Mouse (Mus musculus): ENCODE data around the gene Micall2. TPM values are rescaled to one million over a fixed set of nuclear protein-coding genes. Genes with fewer than 3 reads are reported as not detected.
"Not testable (repeated sequence)": the region's sequence is repeated elsewhere in the genome, so short reads cannot be mapped to it uniquely, and the experiment has no call there.

Gene Micall2
- polyA plus RNA-seq, 1 experiment = 11.8 TPM

- TF ChIP-seq CTCF (IDR thresholded peaks at IDR 0.05; ENCODE audit: borderline replicate concordance, extremely low read depth, insufficient read depth, insufficient read length) (no peak), POLR2A (IDR thresholded peaks at IDR 0.05; ENCODE audit: borderline replicate concordance, extremely low read depth, insufficient read depth, insufficient read length, poor library complexity, severe bottlenecking) (no peak)
- no peak for DNase-seq (ENCODE audit: low read depth)
Observed at GRCm38 (mm10) chr5:139727261-139727660, 8.9 kb downstream of the Micall2 start.

DNA sequence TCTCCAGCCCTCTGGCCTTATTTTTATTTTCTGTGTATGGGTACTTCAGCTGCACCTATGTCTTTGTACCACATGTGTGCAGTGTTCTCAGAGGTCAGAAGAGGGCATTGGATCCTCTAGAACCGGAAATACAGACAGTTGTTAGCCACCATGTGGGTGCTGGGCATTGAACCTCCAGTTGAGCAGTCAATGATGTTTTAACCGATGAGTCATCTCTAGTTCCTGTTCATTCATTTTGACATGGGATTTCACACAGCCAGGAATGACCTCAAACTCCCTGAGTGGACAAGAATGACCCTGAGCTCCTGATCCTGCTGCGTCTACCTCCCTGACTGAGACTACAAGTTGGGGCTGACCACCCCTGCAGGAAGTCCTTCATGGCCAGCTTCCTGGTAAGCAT is 9.9 kb downstream of the Micall2 start:
- TF ChIP-seq CTCF (IDR thresholded peaks at IDR 0.05; ENCODE audit: borderline replicate concordance, extremely low read depth, insufficient read depth, insufficient read length) = no peak
- no peak for TF ChIP-seq POLR2A (IDR thresholded peaks at IDR 0.05; ENCODE audit: borderline replicate concordance, extremely low read depth, insufficient read depth, insufficient read length, poor library complexity, severe bottlenecking)
- DNase-seq (ENCODE audit: low read depth) = no peak

- DNase-seq (ENCODE audit: low read depth) = no peak
Observed at GRCm38 (mm10) chr5:139724336-139725116, 11.6 kb downstream of the Micall2 start.

DNA sequence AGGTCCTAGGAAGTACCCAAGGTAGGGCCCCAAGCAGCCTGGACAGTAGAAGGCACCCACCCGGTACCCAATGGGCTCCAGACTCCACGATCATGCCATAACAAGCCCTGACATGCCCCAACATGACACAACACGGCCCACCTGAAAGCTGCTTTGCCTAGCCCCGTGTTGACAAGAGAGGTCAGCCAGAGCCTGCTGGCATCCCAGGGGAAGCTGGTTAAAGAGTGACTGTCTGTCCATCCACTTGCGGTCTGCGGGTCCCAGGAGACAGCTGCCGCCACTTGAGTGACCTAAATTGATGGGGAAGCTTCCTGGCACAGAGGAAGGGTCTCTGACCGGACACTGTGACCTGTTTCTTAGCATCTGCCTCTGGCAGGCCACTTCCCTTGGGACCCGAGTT is 13.0 kb downstream of the Micall2 start:
- no peak for TF ChIP-seq CTCF (IDR thresholded peaks at IDR 0.05; ENCODE audit: borderline replicate concordance, extremely low read depth, insufficient read depth, insufficient read length)
- no peak for TF ChIP-seq POLR2A (IDR thresholded peaks at IDR 0.05; ENCODE audit: borderline replicate concordance, extremely low read depth, insufficient read depth, insufficient read length, poor library complexity, severe bottlenecking)
- no peak for DNase-seq (ENCODE audit: low read depth)

More at GRCm38 (mm10) chr5:139724336-139725116, 11.6 kb downstream of the Micall2 start:
- TF ChIP-seq POLR2A (IDR thresholded peaks at IDR 0.05; ENCODE audit: borderline replicate concordance, extremely low read depth, insufficient read depth, insufficient read length, poor library complexity, severe bottlenecking) (no peak), CTCF (IDR thresholded peaks at IDR 0.05; ENCODE audit: borderline replicate concordance, extremely low read depth, insufficient read depth, insufficient read length) (no peak)

GRCm38 (mm10) chr5:139722709-139723108 is 13.4 kb downstream of the Micall2 start:
- DNase-seq (ENCODE audit: low read depth) = no peak
- no peak for TF ChIP-seq CTCF (IDR thresholded peaks at IDR 0.05; ENCODE audit: borderline replicate concordance, extremely low read depth, insufficient read depth, insufficient read length)
- TF ChIP-seq POLR2A (IDR thresholded peaks at IDR 0.05; ENCODE audit: borderline replicate concordance, extremely low read depth, insufficient read depth, insufficient read length, poor library complexity, severe bottlenecking) = no peak

DNA sequence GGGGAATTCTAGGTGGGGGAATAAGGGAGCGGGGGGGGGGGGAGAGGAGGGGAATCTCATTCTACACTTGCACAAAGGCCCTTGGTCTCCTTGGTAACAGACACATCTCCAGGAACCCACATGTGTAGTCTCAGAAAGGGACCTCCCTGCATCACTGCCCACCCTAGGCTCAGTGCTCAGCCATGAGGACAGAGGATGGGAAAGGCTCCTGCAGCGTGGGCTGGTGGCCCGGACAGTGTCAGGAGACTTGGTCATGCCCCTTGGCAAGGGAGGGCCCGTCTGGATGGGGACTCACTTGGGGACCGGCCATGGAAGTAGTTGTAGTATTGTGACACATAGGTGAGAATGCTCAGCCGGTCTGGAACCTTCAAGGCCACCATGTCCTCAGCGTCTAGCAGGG is 17.2 kb downstream of the Micall2 start:
- peak; percentile 12 for DNase-seq (ENCODE audit: low read depth)
- no peak for TF ChIP-seq CTCF (IDR thresholded peaks at IDR 0.05; ENCODE audit: borderline replicate concordance, extremely low read depth, insufficient read depth, insufficient read length)
- no peak for TF ChIP-seq POLR2A (IDR thresholded peaks at IDR 0.05; ENCODE audit: borderline replicate concordance, extremely low read depth, insufficient read depth, insufficient read length, poor library complexity, severe bottlenecking)

GRCm38 (mm10) chr5:139718540-139718939 is 17.6 kb downstream of the Micall2 start:
- TF ChIP-seq CTCF (IDR thresholded peaks at IDR 0.05; ENCODE audit: borderline replicate concordance, extremely low read depth, insufficient read depth, insufficient read length) = no peak
- no peak for TF ChIP-seq POLR2A (IDR thresholded peaks at IDR 0.05; ENCODE audit: borderline replicate concordance, extremely low read depth, insufficient read depth, insufficient read length, poor library complexity, severe bottlenecking)
- no peak for DNase-seq (ENCODE audit: low read depth)

GRCm38 (mm10) chr5:139717723-139718122 is 18.4 kb downstream of the Micall2 start:
- peak; percentile 59 for DNase-seq (ENCODE audit: low read depth)
- TF ChIP-seq CTCF (IDR thresholded peaks at IDR 0.05; ENCODE audit: borderline replicate concordance, extremely low read depth, insufficient read depth, insufficient read length) = peak; percentile 86
- no peak for TF ChIP-seq POLR2A (IDR thresholded peaks at IDR 0.05; ENCODE audit: borderline replicate concordance, extremely low read depth, insufficient read depth, insufficient read length, poor library complexity, severe bottlenecking)

DNA sequence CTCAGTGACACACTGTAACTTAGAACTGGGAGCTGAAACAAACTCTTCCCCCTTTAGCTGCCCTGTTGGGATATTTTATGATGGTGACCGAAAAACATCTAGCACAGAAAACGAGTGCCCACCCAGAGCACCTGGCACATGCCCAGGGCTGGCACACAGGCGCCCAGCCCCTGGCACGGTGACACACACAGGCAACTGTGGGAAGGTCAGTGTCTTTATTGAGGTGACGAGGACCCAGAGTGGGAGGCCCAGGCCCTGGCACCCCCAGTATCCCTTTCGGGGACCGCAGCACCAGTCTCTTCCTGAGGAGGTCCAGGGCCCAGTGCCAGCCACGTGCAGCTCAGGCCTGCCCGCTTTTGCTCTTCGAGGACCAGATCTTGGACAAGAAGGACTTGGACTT is 29.6 kb downstream of the Micall2 start:
- no peak for DNase-seq (ENCODE audit: low read depth)
- TF ChIP-seq CTCF (IDR thresholded peaks at IDR 0.05; ENCODE audit: borderline replicate concordance, extremely low read depth, insufficient read depth, insufficient read length) (no peak), POLR2A (IDR thresholded peaks at IDR 0.05; ENCODE audit: borderline replicate concordance, extremely low read depth, insufficient read depth, insufficient read length, poor library complexity, severe bottlenecking) (no peak)

GRCm38 (mm10) chr5:139702905-139703304 is 33.2 kb downstream of the Micall2 start:
- no peak for DNase-seq (ENCODE audit: low read depth)

GRCm38 (mm10) chr5:139702236-139702635 is 33.9 kb downstream of the Micall2 start:
- TF ChIP-seq CTCF (IDR thresholded peaks at IDR 0.05; ENCODE audit: borderline replicate concordance, extremely low read depth, insufficient read depth, insufficient read length) (no peak), POLR2A (IDR thresholded peaks at IDR 0.05; ENCODE audit: borderline replicate concordance, extremely low read depth, insufficient read depth, insufficient read length, poor library complexity, severe bottlenecking) (no peak)

More at GRCm38 (mm10) chr5:139702905-139703304, 33.2 kb downstream of the Micall2 start:
- no peak for TF ChIP-seq POLR2A (IDR thresholded peaks at IDR 0.05; ENCODE audit: borderline replicate concordance, extremely low read depth, insufficient read depth, insufficient read length, poor library complexity, severe bottlenecking)
- peak; percentile 59 for TF ChIP-seq CTCF (IDR thresholded peaks at IDR 0.05; ENCODE audit: borderline replicate concordance, extremely low read depth, insufficient read depth, insufficient read length)

GRCm38 (mm10) chr5:139696954-139697353 is 39.2 kb downstream of the Micall2 start:
- TF ChIP-seq POLR2A (IDR thresholded peaks at IDR 0.05; ENCODE audit: borderline replicate concordance, extremely low read depth, insufficient read depth, insufficient read length, poor library complexity, severe bottlenecking) (no peak), CTCF (IDR thresholded peaks at IDR 0.05; ENCODE audit: borderline replicate concordance, extremely low read depth, insufficient read depth, insufficient read length) (no peak)
- no peak for DNase-seq (ENCODE audit: low read depth)

More at GRCm38 (mm10) chr5:139702236-139702635, 33.9 kb downstream of the Micall2 start:
- DNase-seq (ENCODE audit: low read depth) = no peak

GRCm38 (mm10) chr5:139695876-139696275 is 40.3 kb downstream of the Micall2 start:
- not testable (repeated sequence) for DNase-seq (ENCODE audit: low read depth)
